Mouse (Mus musculus) stomach, postnatal 0 days (tissue): ENCODE data around the gene Med7. TPM values are rescaled to one million over a fixed set of nuclear protein-coding genes. Genes with fewer than 3 reads are reported as not detected.

Source experiments
- ATAC-seq: fragments of 200-750 bp; cut with Nextera tagmentation; 2 replicates; pipeline ENCODE4 v1.8.0; 2017; ENCODE audit not compliant: low FRiP score, low TSS enrichment
- DNase-seq: peaks from one replicate; pipeline ENCODE4 v3.0.0-alpha.2; 2016; ENCODE audit warnings: low spot score
- H3K27ac ChIP-seq: fragments of 300-500 bp; sonication (generic); replicated peaks from 2 replicates; pipeline ENCODE4 v1.5.1; 2014; ENCODE audit warnings: mild to moderate bottlenecking, control low read depth
- H3K27me3 ChIP-seq: fragments of 300-500 bp; sonication (generic); 2 replicates; pipeline ENCODE4 v1.6.1; 2014; ENCODE audit warnings: low read length; ENCODE audit not compliant: control insufficient read depth, insufficient read depth
- H3K36me3 ChIP-seq: fragments of 300-500 bp; sonication (generic); 2 replicates; pipeline ENCODE4 v1.6.1; 2014; ENCODE audit warnings: low read length, mixed read lengths; ENCODE audit not compliant: control insufficient read depth, insufficient read depth
- H3K4me1 ChIP-seq: fragments of 300-500 bp; sonication (generic); replicated peaks from 2 replicates; pipeline ENCODE4 v1.6.1; 2014; ENCODE audit warnings: antibody characterized with exemption; ENCODE audit not compliant: control insufficient read depth, insufficient read depth
- H3K4me2 ChIP-seq: fragments of 300-500 bp; sonication (generic); replicated peaks from 2 replicates; pipeline ENCODE4 v1.6.1; 2014; ENCODE audit warnings: low read depth, mild to moderate bottlenecking, control low read depth, moderate library complexity
- H3K4me3 ChIP-seq: fragments of 300-500 bp; sonication (generic); 2 replicates; pipeline ENCODE4 v1.5.1; 2014; ENCODE audit warnings: low read depth, low read length, control low read depth
- H3K9ac ChIP-seq: fragments of 300-500 bp; sonication (generic); 2 replicates; pipeline ENCODE4 v1.6.1; 2014; ENCODE audit warnings: mild to moderate bottlenecking, low read length, control low read depth, mixed read lengths
- H3K9me3 ChIP-seq: fragments of 300-500 bp; sonication (generic); 2 replicates; pipeline ENCODE4 v1.6.1; 2016; ENCODE audit warnings: low read length; ENCODE audit not compliant: control insufficient read depth
- CTCF ChIP-seq: IDR thresholded peaks from 2 replicates; pipeline ENCODE4 v1.5.1; 2016; ENCODE audit warnings: antibody characterized with exemption, low read depth, mild to moderate bottlenecking, moderate library complexity
- EP300 ChIP-seq: optimal IDR thresholded peaks from 2 replicates; pipeline ENCODE3; 2016; ENCODE audit warnings: antibody characterized with exemption
- WGBS: fragments of 180-500 bp; shearing (Covaris S2); extraction: QIAGEN DNeasy Blood & Tissue Kit; methylation state at CpG from one replicate; pipeline ENCODE4 v1.1.7; 2014; 5-methylcytosine and 5-hydroxymethylcytosine counted together
- polyA plus RNA-seq: library from polyadenylated mRNA; unstranded; fragments of >200 nt; fragmentation: Nextera tagmentation; extraction: Ambion mirVana; gene quantifications from 2 replicates; pipeline ENCODE4 v1.2.1, GENCODE M21; 2015

Gene Med7
- polyA plus RNA-seq, 1 experiment from 2014 or later, result 41.5 TPM

DNA sequence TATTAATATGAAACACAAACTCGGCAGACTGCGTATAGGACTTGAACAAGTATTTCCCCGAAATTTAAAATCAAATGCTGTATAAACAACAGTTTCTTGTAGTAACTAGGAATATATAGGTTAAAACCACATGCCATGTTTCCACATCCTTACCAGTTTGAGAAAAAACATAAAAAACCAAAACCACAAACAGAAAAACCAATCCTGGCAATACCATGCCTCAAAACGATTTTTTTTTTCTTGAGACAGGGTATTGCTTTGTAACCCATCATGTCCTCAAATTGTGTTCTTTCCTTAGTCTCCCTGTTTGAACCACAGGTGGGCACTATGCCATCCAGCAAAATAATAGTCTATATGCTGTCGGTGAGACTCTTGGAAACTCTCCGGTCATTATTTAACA, 9.4 kb downstream of the Med7 start:
- Histone ChIP-seq H3K9ac (no peak overlapping the region), H3K4me3 (no peak overlapping the region), H3K36me3 (no peaks in the 10 kb centered on the region), H3K4me2 (no peak overlapping the region), H3K27ac (no peak overlapping the region), H3K4me1 (no peaks in the 10 kb centered on the region), H3K9me3 (no peaks in the 10 kb centered on the region), H3K27me3 (no peaks in the 10 kb centered on the region)
- ATAC-seq, result no peak
- 89% methylated on average over 6 of the region's 6 CpGs for WGBS
- TF ChIP-seq CTCF (no peak), EP300 (no peak)
- DNase-seq, result no peak

DNA sequence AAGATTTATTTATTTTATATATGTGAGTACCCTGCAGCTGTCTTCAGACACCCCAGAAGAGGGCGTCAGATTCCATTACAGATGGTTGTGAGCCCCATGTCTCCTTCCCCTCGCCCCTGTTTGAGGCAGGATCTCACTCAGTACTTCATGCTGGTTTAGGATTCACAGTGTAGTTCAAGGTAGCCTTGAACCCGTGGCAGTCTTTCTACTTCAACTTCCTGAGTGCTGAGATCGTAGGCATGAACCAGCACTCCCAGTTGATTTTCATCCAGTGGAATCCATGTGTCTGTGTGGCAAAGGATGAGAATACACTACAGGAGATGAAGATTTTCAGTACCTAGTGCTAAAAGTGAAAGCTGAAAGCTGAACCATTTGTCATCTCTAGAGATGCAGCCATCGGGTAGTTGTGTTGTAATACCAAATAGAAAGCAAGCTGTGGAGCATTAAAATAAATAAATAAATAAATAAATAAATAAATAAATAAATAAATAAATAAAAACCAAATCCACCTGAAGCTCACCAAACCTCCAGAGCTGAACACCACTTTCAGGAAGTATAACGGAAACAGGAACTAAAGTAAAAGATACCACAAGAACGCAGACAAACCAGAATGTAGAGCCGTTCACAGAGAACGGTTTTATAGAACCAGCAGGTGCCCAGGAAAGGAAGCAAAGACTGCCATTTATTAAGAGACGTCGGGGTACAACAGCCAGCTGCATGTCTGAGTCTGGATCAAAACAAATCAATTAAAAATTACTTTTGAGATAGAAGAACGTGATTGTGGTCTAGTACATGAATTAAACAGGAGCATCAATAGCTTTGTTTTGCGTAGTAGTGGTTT, 11.1 kb downstream of the Med7 start:
- Histone ChIP-seq H3K4me3 (no peak overlapping the region), H3K9ac (no peak overlapping the region)
- WGBS, result 75% methylated on average over 13 of the region's 13 CpGs

DNA sequence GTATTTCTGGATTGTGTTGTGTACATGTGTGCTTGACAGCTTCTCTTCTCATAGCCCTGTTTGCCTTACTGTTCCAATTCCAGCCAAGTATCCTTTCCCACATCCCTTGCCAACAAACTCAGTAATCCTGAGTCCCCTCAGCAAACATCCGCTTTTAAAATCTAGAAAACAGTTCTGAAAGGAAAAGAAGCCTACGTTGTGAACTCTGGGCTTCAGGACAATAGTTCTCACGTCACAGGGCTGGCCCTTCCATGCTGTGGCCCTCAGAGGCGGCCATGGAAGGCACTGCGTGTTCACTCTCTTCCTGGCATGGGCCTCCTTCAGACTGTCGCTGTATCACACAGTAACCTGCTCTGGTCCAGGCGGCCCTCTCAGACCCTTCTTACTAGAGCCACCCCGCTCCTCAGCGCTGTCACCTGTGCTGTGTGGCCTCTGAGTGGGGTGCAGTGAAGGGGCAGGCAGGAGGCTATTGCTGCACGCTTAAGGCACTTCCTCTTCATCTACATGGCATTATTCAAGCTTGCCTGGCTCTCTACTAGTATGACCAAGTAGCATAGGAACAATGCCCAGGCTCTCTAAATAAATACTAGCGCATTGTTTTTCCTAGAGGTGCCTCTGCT, 12.8 kb downstream of the Med7 start:
- WGBS, result 63% methylated on average over 11 of the region's 11 CpGs
- ATAC-seq (no peak), DNase-seq (no peak)
- Histone ChIP-seq H3K27me3 (no peaks in the 10 kb centered on the region), H3K36me3 (no peaks in the 10 kb centered on the region), H3K9me3 (no peaks in the 10 kb centered on the region), H3K4me1 (no peaks in the 10 kb centered on the region), H3K4me3 (no peak overlapping the region), H3K9ac (no peak overlapping the region), H3K4me2 (no peak overlapping the region), H3K27ac (no peak overlapping the region)
- no peak for TF ChIP-seq EP300
- no peak for TF ChIP-seq CTCF

More for the DNA sequence above, 11.1 kb downstream of the Med7 start:
- Histone ChIP-seq H3K4me2 (no peak overlapping the region), H3K9me3 (no peaks in the 10 kb centered on the region), H3K27ac (no peak overlapping the region), H3K4me1 (no peaks in the 10 kb centered on the region), H3K27me3 (no peaks in the 10 kb centered on the region), H3K36me3 (no peaks in the 10 kb centered on the region)
- DNase-seq (no peak), ATAC-seq (no peak)
- TF ChIP-seq CTCF (no peak), EP300 (no peak)

GRCm38 (mm10) chr11:46454453-46455045, 17.8 kb downstream of the Med7 start, which contains the start of gene Havcr2:
Havcr2 (plus strand) TSS chr11:46454935.
- H3K9ac ChIP-seq, result no peak within 1 kb of the TSS
- H3K9me3 ChIP-seq, result no peaks in the 10 kb centered on the region
- no peak within 1 kb of the TSS for H3K27ac ChIP-seq
- H3K36me3 ChIP-seq, result no peaks in the 10 kb centered on the region
- H3K4me2 ChIP-seq, result no peak within 1 kb of the TSS
- no peaks in the 10 kb centered on the region for H3K27me3 ChIP-seq
- WGBS, result 68% methylated on average over 6 of the region's 6 CpGs
- no peak for ATAC-seq
- no peak for DNase-seq
- H3K4me1 ChIP-seq, result no peaks in the 10 kb centered on the region
- TF ChIP-seq CTCF (no peak), EP300 (no peak)
- H3K4me3 ChIP-seq, result no peak within 1 kb of the TSS

GRCm38 (mm10) chr11:46459960-46460359, 23.2 kb downstream of the Med7 start:
- no peak for ATAC-seq
- Histone ChIP-seq H3K4me3 (no peak overlapping the region), H3K4me1 (no peaks in the 10 kb centered on the region), H3K9me3 (no peaks in the 10 kb centered on the region), H3K27ac (no peak overlapping the region), H3K36me3 (no peaks in the 10 kb centered on the region), H3K27me3 (no peaks in the 10 kb centered on the region), H3K4me2 (no peak overlapping the region), H3K9ac (no peak overlapping the region)
- 63% methylated on average over 3 of the region's 3 CpGs for WGBS
- DNase-seq, result no peak
- TF ChIP-seq CTCF (no peak), EP300 (no peak)

- ATAC-seq (no peak), DNase-seq (no peak)
- 68% methylated on average over 5 of the region's 5 CpGs for WGBS
- Histone ChIP-seq H3K36me3 (no peaks in the 10 kb centered on the region), H3K27me3 (no peaks in the 10 kb centered on the region), H3K9me3 (no peaks in the 10 kb centered on the region), H3K4me3 (no peak overlapping the region), H3K27ac (no peak overlapping the region), H3K9ac (no peak overlapping the region), H3K4me2 (no peak overlapping the region), H3K4me1 (no peaks in the 10 kb centered on the region)
- TF ChIP-seq EP300, result no peak
- no peak for TF ChIP-seq CTCF
Measured at GRCm38 (mm10) chr11:46461362-46461761, 24.6 kb downstream of the Med7 start.
